Mouse (Mus musculus): Measurements from ENCODE around the gene Kctd11. TPM values are rescaled to one million over a fixed set of nuclear protein-coding genes. Genes with fewer than 3 reads are reported as not detected.

The Kctd11 gene
- polyA plus RNA-seq, 1 experiment, result 8.0 TPM

DNA sequence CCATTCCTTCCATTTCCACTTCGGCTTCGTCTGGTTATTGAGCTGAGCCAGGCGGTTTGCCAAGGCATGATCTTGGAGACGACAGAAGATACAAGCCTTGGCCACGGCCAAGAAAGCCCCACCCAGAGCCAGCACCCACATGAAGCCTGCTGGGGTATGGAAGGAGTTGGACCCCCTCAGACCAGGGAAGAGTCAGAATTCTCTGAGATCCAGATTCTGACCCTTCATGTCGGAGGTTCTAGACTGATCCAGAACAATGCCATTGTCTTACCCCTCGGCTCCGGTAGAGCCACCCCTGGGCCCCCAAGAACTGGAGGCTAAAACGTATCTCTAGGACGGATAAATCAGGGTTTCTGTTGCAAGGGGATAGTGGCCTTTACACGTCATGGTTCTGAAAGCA lies 3.3 kb downstream of the Kctd11 start, which contains the start of gene Tmem95:
Tmem95 (minus strand) TSS at position 141 of the 400 bp plus-strand sequence.
- peaks cover 19% of the 10 kb centered on the region for H3K4me1 ChIP-seq (replicated peaks; ENCODE audit: control insufficient read depth, insufficient read depth, low read length)

DNA sequence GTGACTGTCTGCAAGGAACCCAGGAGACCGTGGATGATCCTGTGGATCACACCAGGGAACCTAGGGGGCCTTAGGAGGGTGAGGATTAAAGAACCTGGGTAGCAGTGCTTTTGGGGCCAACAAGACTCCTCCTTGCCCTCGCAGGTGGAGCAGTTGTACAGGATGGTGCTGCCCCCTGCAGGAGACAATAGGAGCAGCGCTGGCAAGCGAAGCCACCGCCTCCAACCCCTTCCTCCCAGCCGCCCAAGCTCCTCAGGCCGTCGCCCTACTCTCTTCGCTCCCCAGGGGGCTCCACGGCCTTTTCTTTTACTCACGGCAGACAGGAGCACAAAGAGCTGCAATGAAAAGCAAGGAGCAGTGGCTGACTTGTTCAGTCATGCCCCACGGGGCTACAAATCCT lies 4.3 kb downstream of the Kctd11 start:
- peaks cover 14% of the 10 kb centered on the region for H3K4me1 ChIP-seq (replicated peaks; ENCODE audit: control insufficient read depth, insufficient read depth, low read length)
- H3K27ac ChIP-seq (ENCODE audit: control insufficient read depth, insufficient read depth, low read length), result no peak overlapping the region
- DNase-seq, result peak; percentile 92
- 4% methylated on average over 12 of the region's 12 CpGs for WGBS
- TF ChIP-seq POLR2A (IDR thresholded peaks at IDR 0.05; ENCODE audit: control insufficient read depth, extremely low read depth, insufficient read depth, low read length, poor library complexity) (no peak), CTCF (IDR thresholded peaks at IDR 0.05; ENCODE audit: borderline replicate concordance, control insufficient read depth, extremely low read depth, insufficient read depth, low read length, poor library complexity) (peak; percentile 91)
- H3K36me3 ChIP-seq (ENCODE audit: control insufficient read depth, insufficient read depth, low read length), result no peaks in the 10 kb centered on the region
- no peak overlapping the region for H3K4me3 ChIP-seq (ENCODE audit: control insufficient read depth, insufficient read depth, low read length)
- H3K27me3 ChIP-seq (ENCODE audit: control insufficient read depth, insufficient read depth, low read length), result no peaks in the 10 kb centered on the region

More for the DNA sequence above, 3.3 kb downstream of the Kctd11 start, which contains the start of gene Tmem95:
- H3K4me3 ChIP-seq (ENCODE audit: control insufficient read depth, insufficient read depth, low read length), result no peak within 1 kb of the TSS
- no peak for TF ChIP-seq POLR2A (IDR thresholded peaks at IDR 0.05; ENCODE audit: control insufficient read depth, extremely low read depth, insufficient read depth, low read length, poor library complexity)
- no peaks in the 10 kb centered on the region for H3K36me3 ChIP-seq (ENCODE audit: control insufficient read depth, insufficient read depth, low read length)
- no peak for DNase-seq
- H3K27ac ChIP-seq (ENCODE audit: control insufficient read depth, insufficient read depth, low read length), result no peak within 1 kb of the TSS
- H3K27me3 ChIP-seq (ENCODE audit: control insufficient read depth, insufficient read depth, low read length), result no peaks in the 10 kb centered on the region
- 97% methylated on average over 11 of the region's 11 CpGs for WGBS

DNA sequence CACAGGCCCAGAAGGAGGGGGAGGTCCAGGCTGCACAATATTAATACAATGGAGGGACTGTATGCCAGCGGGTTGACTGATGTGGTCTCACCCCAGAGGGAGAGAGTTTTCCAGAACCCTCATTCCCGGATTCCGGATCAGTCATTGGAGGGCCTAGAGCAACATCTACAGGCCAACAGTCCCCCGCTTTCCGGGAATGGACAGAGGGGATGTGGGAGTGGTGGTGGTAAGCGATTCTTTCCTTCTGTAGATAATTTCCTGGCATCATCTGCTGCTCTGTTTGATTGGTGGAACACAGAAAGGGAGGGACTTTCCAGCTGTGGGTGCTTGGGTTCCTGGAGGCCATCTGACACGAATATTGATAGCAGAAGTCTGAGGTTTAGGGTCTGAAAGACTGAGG lies 5.0 kb downstream of the Kctd11 start:
- peaks cover 7% of the 10 kb centered on the region for H3K4me1 ChIP-seq (replicated peaks; ENCODE audit: control insufficient read depth, insufficient read depth, low read length)
- no peaks in the 10 kb centered on the region for H3K27me3 ChIP-seq (ENCODE audit: control insufficient read depth, insufficient read depth, low read length)
- no peaks in the 10 kb centered on the region for H3K36me3 ChIP-seq (ENCODE audit: control insufficient read depth, insufficient read depth, low read length)
- DNase-seq, result no peak
- no peak overlapping the region for H3K27ac ChIP-seq (ENCODE audit: control insufficient read depth, insufficient read depth, low read length)
- 38% methylated on average over 7 of the region's 7 CpGs for WGBS
- no peak overlapping the region for H3K4me3 ChIP-seq (ENCODE audit: control insufficient read depth, insufficient read depth, low read length)
- TF ChIP-seq CTCF (IDR thresholded peaks at IDR 0.05; ENCODE audit: borderline replicate concordance, control insufficient read depth, extremely low read depth, insufficient read depth, low read length, poor library complexity) (no peak), POLR2A (IDR thresholded peaks at IDR 0.05; ENCODE audit: control insufficient read depth, extremely low read depth, insufficient read depth, low read length, poor library complexity) (no peak)

GRCm38 (mm10) chr11:69872451-69872850 lies 8.8 kb downstream of the Kctd11 start:
- H3K27me3 ChIP-seq (ENCODE audit: control insufficient read depth, insufficient read depth, low read length), result no peaks in the 10 kb centered on the region
- no peak for DNase-seq
- no peaks in the 10 kb centered on the region for H3K36me3 ChIP-seq (ENCODE audit: control insufficient read depth, insufficient read depth, low read length)
- H3K27ac ChIP-seq (ENCODE audit: control insufficient read depth, insufficient read depth, low read length), result no peak overlapping the region
- no peaks in the 10 kb centered on the region for H3K4me1 ChIP-seq (replicated peaks; ENCODE audit: control insufficient read depth, insufficient read depth, low read length)
- TF ChIP-seq CTCF (IDR thresholded peaks at IDR 0.05; ENCODE audit: borderline replicate concordance, control insufficient read depth, extremely low read depth, insufficient read depth, low read length, poor library complexity) (no peak), POLR2A (IDR thresholded peaks at IDR 0.05; ENCODE audit: control insufficient read depth, extremely low read depth, insufficient read depth, low read length, poor library complexity) (no peak)
- 84% methylated on average over 4 of the region's 4 CpGs for WGBS
- H3K4me3 ChIP-seq (ENCODE audit: control insufficient read depth, insufficient read depth, low read length), result no peak overlapping the region

DNA sequence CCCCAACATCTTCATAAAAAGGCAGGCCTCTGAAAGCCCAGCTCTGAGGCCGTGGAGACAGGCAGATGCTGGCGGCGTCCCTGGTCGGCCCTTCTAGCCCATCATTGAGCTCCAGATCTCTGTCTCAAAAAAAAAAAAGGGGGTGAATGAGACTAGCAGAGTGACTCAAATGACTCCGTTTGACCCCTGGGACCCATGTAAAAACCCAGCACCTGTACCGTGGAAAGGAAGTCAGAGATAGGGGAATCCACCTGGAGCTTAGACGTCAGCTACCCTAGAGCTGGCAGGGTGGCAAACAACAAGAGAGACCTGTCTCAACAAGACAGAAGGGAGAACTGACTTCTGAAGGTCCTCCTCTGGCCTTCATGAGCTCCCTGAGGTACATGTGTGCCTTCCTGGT lies 9.4 kb downstream of the Kctd11 start:
- no peak for DNase-seq
- WGBS, result 86% methylated on average over 7 of the region's 7 CpGs
- Histone ChIP-seq H3K27me3 (ENCODE audit: control insufficient read depth, insufficient read depth, low read length) (no peaks in the 10 kb centered on the region), H3K36me3 (ENCODE audit: control insufficient read depth, insufficient read depth, low read length) (no peaks in the 10 kb centered on the region), H3K27ac (ENCODE audit: control insufficient read depth, insufficient read depth, low read length) (no peak overlapping the region), H3K4me3 (ENCODE audit: control insufficient read depth, insufficient read depth, low read length) (no peak overlapping the region), H3K4me1 (replicated peaks; ENCODE audit: control insufficient read depth, insufficient read depth, low read length) (no peaks in the 10 kb centered on the region)
- TF ChIP-seq POLR2A (IDR thresholded peaks at IDR 0.05; ENCODE audit: control insufficient read depth, extremely low read depth, insufficient read depth, low read length, poor library complexity), result no peak
- no peak for TF ChIP-seq CTCF (IDR thresholded peaks at IDR 0.05; ENCODE audit: borderline replicate concordance, control insufficient read depth, extremely low read depth, insufficient read depth, low read length, poor library complexity)

- no peak overlapping the region for H3K27ac ChIP-seq (ENCODE audit: control insufficient read depth, insufficient read depth, low read length)
- WGBS, result 99% methylated on average over 2 of the region's 2 CpGs
- DNase-seq, result no peak
- H3K4me3 ChIP-seq (ENCODE audit: control insufficient read depth, insufficient read depth, low read length), result no peak overlapping the region
- H3K4me1 ChIP-seq (replicated peaks; ENCODE audit: control insufficient read depth, insufficient read depth, low read length), result no peaks in the 10 kb centered on the region
- H3K27me3 ChIP-seq (ENCODE audit: control insufficient read depth, insufficient read depth, low read length), result no peaks in the 10 kb centered on the region
- TF ChIP-seq POLR2A (IDR thresholded peaks at IDR 0.05; ENCODE audit: control insufficient read depth, extremely low read depth, insufficient read depth, low read length, poor library complexity) (no peak), CTCF (IDR thresholded peaks at IDR 0.05; ENCODE audit: borderline replicate concordance, control insufficient read depth, extremely low read depth, insufficient read depth, low read length, poor library complexity) (no peak)
- no peaks in the 10 kb centered on the region for H3K36me3 ChIP-seq (ENCODE audit: control insufficient read depth, insufficient read depth, low read length)
Measured at GRCm38 (mm10) chr11:69870289-69871069, 10.7 kb downstream of the Kctd11 start.

Data from thymus, adult 2 months (tissue).